Mouse (Mus musculus) B cell, adult 2 months (primary cell): ENCODE data around the gene D430042O09Rik.
"Not testable (repeated sequence)": the region's sequence is repeated elsewhere in the genome, so short reads cannot be mapped to it uniquely, and the experiment has no call there.

Experiments
- DNase-seq, 2 experiments: peaks; one replicate each; pipeline ENCODE4 v3.0.0; 2022

D430042O09Rik gene

GRCm38 (mm10) chr7:125707593-125708022, at the start of gene D430042O09Rik, which contains the start of gene Gtf3c1:
TSS of gene D430042O09Rik (plus strand) at chr7:125707888.
TSS of gene Gtf3c1 (minus strand) at chr7:125707780.
- peak; percentile 100 for DNase-seq

GRCm38 (mm10) chr7:125663654-125664053, 44.0 kb upstream of the D430042O09Rik start:
- no peak for DNase-seq

- DNase-seq: no peak
These were observed 36.8 kb upstream of the D430042O09Rik start for GRCm38 (mm10) chr7:125670865-125671264.

- no peak for DNase-seq
These were observed 36.3 kb upstream of the D430042O09Rik start for GRCm38 (mm10) chr7:125671396-125671795.

- peak; percentile 70 to 72 for DNase-seq
These were observed 32.8 kb upstream of the D430042O09Rik start for GRCm38 (mm10) chr7:125674916-125675315.

- DNase-seq: no peak
These were observed 28.9 kb upstream of the D430042O09Rik start for GRCm38 (mm10) chr7:125678756-125679155.

- DNase-seq: peak; percentile 4 to 8
These were observed 27.8 kb upstream of the D430042O09Rik start for GRCm38 (mm10) chr7:125679936-125680335.

GRCm38 (mm10) chr7:125690516-125690915, 17.2 kb upstream of the D430042O09Rik start:
- no peak for DNase-seq

GRCm38 (mm10) chr7:125694056-125694455, 13.6 kb upstream of the D430042O09Rik start:
- DNase-seq: no peak

- no peak for DNase-seq
These were observed 4.9 kb upstream of the D430042O09Rik start for GRCm38 (mm10) chr7:125702791-125703190.

GRCm38 (mm10) chr7:125707186-125707585, 502 bp upstream of the D430042O09Rik start:
- peak; percentile 67 to 70 for DNase-seq

- no peak for DNase-seq
These were observed 412 bp downstream of the D430042O09Rik start for GRCm38 (mm10) chr7:125708100-125708499.

- not testable (repeated sequence) for DNase-seq
These were observed 5.9 kb downstream of the D430042O09Rik start for GRCm38 (mm10) chr7:125713542-125714055.

GRCm38 (mm10) chr7:125714803-125715202, 7.1 kb downstream of the D430042O09Rik start:
- DNase-seq: no peak

- DNase-seq: no peak
These were observed 9.0 kb downstream of the D430042O09Rik start for GRCm38 (mm10) chr7:125716724-125717123.

- no peak for DNase-seq
These were observed 9.9 kb downstream of the D430042O09Rik start for GRCm38 (mm10) chr7:125717612-125718011.

- DNase-seq: no peak
These were observed 12.7 kb downstream of the D430042O09Rik start for GRCm38 (mm10) chr7:125720370-125720769.

- DNase-seq: no peak
These were observed 13.3 kb downstream of the D430042O09Rik start for GRCm38 (mm10) chr7:125721033-125721432.

GRCm38 (mm10) chr7:125722127-125722526, 14.4 kb downstream of the D430042O09Rik start:
- DNase-seq: peak; percentile 17 to 35

- DNase-seq: no peak
These were observed 15.7 kb downstream of the D430042O09Rik start for GRCm38 (mm10) chr7:125723189-125723972.

- DNase-seq: no peak
These were observed 24.0 kb downstream of the D430042O09Rik start for GRCm38 (mm10) chr7:125731679-125732078.

- no peak for DNase-seq
These were observed 26.1 kb downstream of the D430042O09Rik start for GRCm38 (mm10) chr7:125733791-125734190.

- no peak for DNase-seq
These were observed 28.8 kb downstream of the D430042O09Rik start for GRCm38 (mm10) chr7:125736366-125737015.

GRCm38 (mm10) chr7:125740521-125740920, 32.8 kb downstream of the D430042O09Rik start:
- no peak for DNase-seq
